Mouse (Mus musculus): ENCODE measurements around the gene Abcc1. TPM values are rescaled to one million over a fixed set of nuclear protein-coding genes. Genes with fewer than 3 reads are reported as not detected.

Abcc1 gene
- polyA plus RNA-seq, 1 experiment from 2014 or later: 3.3 TPM

- no peaks in the 10 kb centered on the region for H3K36me3 ChIP-seq (ENCODE audit: control insufficient read depth, insufficient read depth, low read length)
- no peaks in the 10 kb centered on the region for H3K4me1 ChIP-seq (ENCODE audit: control insufficient read depth in 2 of 2, insufficient read depth in 2 of 2, low read length in 2 of 2)
- no peak overlapping the region for H3K4me3 ChIP-seq (ENCODE audit: control insufficient read depth in 1 of 2, insufficient read depth in 1 of 2, low read depth in 1 of 2, low read length in 2 of 2)
- ATAC-seq (ENCODE audit: insufficient number of reproducible peaks, insufficient read depth, low FRiP score, low read depth): no peak
- H3K9ac ChIP-seq (ENCODE audit: low read length): no peak overlapping the region
- H3K4me2 ChIP-seq (ENCODE audit: low read length): no peak overlapping the region
- no peaks in the 10 kb centered on the region for H3K9me3 ChIP-seq (ENCODE audit: control insufficient read depth, low read length)
- WGBS: 90% methylated on average over 3 of the region's 3 CpGs
- H3K27ac ChIP-seq (replicated peaks in 1 of 2; ENCODE audit: control insufficient read depth in 1 of 2, insufficient read depth in 1 of 2, low read depth in 2 of 2, low read length in 2 of 2): no peak overlapping the region
- H3K27me3 ChIP-seq (ENCODE audit: control insufficient read depth, insufficient read depth, low read length): no peaks in the 10 kb centered on the region
These were observed 60.7 kb downstream of the Abcc1 start for GRCm38 (mm10) chr16:14422081-14422480.

GRCm38 (mm10) chr16:14429371-14429770, 68.0 kb downstream of the Abcc1 start:
- H3K4me1 ChIP-seq (ENCODE audit: control insufficient read depth in 2 of 2, insufficient read depth in 2 of 2, low read length in 2 of 2): no peaks in the 10 kb centered on the region
- H3K27ac ChIP-seq (replicated peaks in 1 of 2; ENCODE audit: control insufficient read depth in 1 of 2, insufficient read depth in 1 of 2, low read depth in 2 of 2, low read length in 2 of 2): no peak overlapping the region
- no peak overlapping the region for H3K4me2 ChIP-seq (ENCODE audit: low read length)
- ATAC-seq (ENCODE audit: insufficient number of reproducible peaks, insufficient read depth, low FRiP score, low read depth): no peak
- 84% methylated on average over 6 of the region's 6 CpGs for WGBS
- H3K9ac ChIP-seq (ENCODE audit: low read length): no peak overlapping the region
- no peaks in the 10 kb centered on the region for H3K27me3 ChIP-seq (ENCODE audit: control insufficient read depth, insufficient read depth, low read length)
- H3K36me3 ChIP-seq (ENCODE audit: control insufficient read depth, insufficient read depth, low read length): no peaks in the 10 kb centered on the region
- H3K4me3 ChIP-seq (ENCODE audit: control insufficient read depth in 1 of 2, insufficient read depth in 1 of 2, low read depth in 1 of 2, low read length in 2 of 2): no peak overlapping the region
- no peaks in the 10 kb centered on the region for H3K9me3 ChIP-seq (ENCODE audit: control insufficient read depth, low read length)

GRCm38 (mm10) chr16:14432996-14433395, 71.6 kb downstream of the Abcc1 start:
- no peaks in the 10 kb centered on the region for H3K36me3 ChIP-seq (ENCODE audit: control insufficient read depth, insufficient read depth, low read length)
- H3K9ac ChIP-seq (ENCODE audit: low read length): no peak overlapping the region
- no peak for ATAC-seq (ENCODE audit: insufficient number of reproducible peaks, insufficient read depth, low FRiP score, low read depth)
- no peaks in the 10 kb centered on the region for H3K9me3 ChIP-seq (ENCODE audit: control insufficient read depth, low read length)
- H3K27me3 ChIP-seq (ENCODE audit: control insufficient read depth, insufficient read depth, low read length): no peaks in the 10 kb centered on the region
- H3K4me3 ChIP-seq (ENCODE audit: control insufficient read depth in 1 of 2, insufficient read depth in 1 of 2, low read depth in 1 of 2, low read length in 2 of 2): no peak overlapping the region
- H3K4me1 ChIP-seq (ENCODE audit: control insufficient read depth in 2 of 2, insufficient read depth in 2 of 2, low read length in 2 of 2): no peaks in the 10 kb centered on the region
- WGBS: 93% methylated on average over 5 of the region's 5 CpGs
- H3K27ac ChIP-seq (replicated peaks in 1 of 2; ENCODE audit: control insufficient read depth in 1 of 2, insufficient read depth in 1 of 2, low read depth in 2 of 2, low read length in 2 of 2): no peak overlapping the region
- H3K4me2 ChIP-seq (ENCODE audit: low read length): no peak overlapping the region

GRCm38 (mm10) chr16:14435526-14435925, 74.2 kb downstream of the Abcc1 start:
- no peaks in the 10 kb centered on the region for H3K36me3 ChIP-seq (ENCODE audit: control insufficient read depth, insufficient read depth, low read length)
- ATAC-seq (ENCODE audit: insufficient number of reproducible peaks, insufficient read depth, low FRiP score, low read depth): no peak
- WGBS: 81% methylated on average over 1 of the region's 1 CpGs
- no peaks in the 10 kb centered on the region for H3K9me3 ChIP-seq (ENCODE audit: control insufficient read depth, low read length)
- no peak overlapping the region for H3K4me2 ChIP-seq (ENCODE audit: low read length)
- no peaks in the 10 kb centered on the region for H3K4me1 ChIP-seq (ENCODE audit: control insufficient read depth in 2 of 2, insufficient read depth in 2 of 2, low read length in 2 of 2)
- no peak overlapping the region for H3K27ac ChIP-seq (replicated peaks in 1 of 2; ENCODE audit: control insufficient read depth in 1 of 2, insufficient read depth in 1 of 2, low read depth in 2 of 2, low read length in 2 of 2)
- no peak overlapping the region for H3K4me3 ChIP-seq (ENCODE audit: control insufficient read depth in 1 of 2, insufficient read depth in 1 of 2, low read depth in 1 of 2, low read length in 2 of 2)
- H3K27me3 ChIP-seq (ENCODE audit: control insufficient read depth, insufficient read depth, low read length): no peaks in the 10 kb centered on the region
- no peak overlapping the region for H3K9ac ChIP-seq (ENCODE audit: low read length)

- ATAC-seq (ENCODE audit: insufficient number of reproducible peaks, insufficient read depth, low FRiP score, low read depth): no peak
- no peak overlapping the region for H3K4me3 ChIP-seq (ENCODE audit: control insufficient read depth in 1 of 2, insufficient read depth in 1 of 2, low read depth in 1 of 2, low read length in 2 of 2)
- H3K9me3 ChIP-seq (ENCODE audit: control insufficient read depth, low read length): no peaks in the 10 kb centered on the region
- H3K27ac ChIP-seq (replicated peaks in 1 of 2; ENCODE audit: control insufficient read depth in 1 of 2, insufficient read depth in 1 of 2, low read depth in 2 of 2, low read length in 2 of 2): no peak overlapping the region
- whole genome bisulfite sequencing: 86% methylated on average over 8 of the region's 8 CpGs
- no peaks in the 10 kb centered on the region for H3K36me3 ChIP-seq (ENCODE audit: control insufficient read depth, insufficient read depth, low read length)
- H3K4me2 ChIP-seq (ENCODE audit: low read length): no peak overlapping the region
- H3K9ac ChIP-seq (ENCODE audit: low read length): no peak overlapping the region
- no peaks in the 10 kb centered on the region for H3K4me1 ChIP-seq (ENCODE audit: control insufficient read depth in 2 of 2, insufficient read depth in 2 of 2, low read length in 2 of 2)
- H3K27me3 ChIP-seq (ENCODE audit: control insufficient read depth, insufficient read depth, low read length): no peaks in the 10 kb centered on the region
These were observed 76.2 kb downstream of the Abcc1 start for GRCm38 (mm10) chr16:14437446-14437982.

GRCm38 (mm10) chr16:14438561-14438960, 77.2 kb downstream of the Abcc1 start:
- H3K4me1 ChIP-seq (ENCODE audit: control insufficient read depth in 2 of 2, insufficient read depth in 2 of 2, low read length in 2 of 2): no peaks in the 10 kb centered on the region
- 62% methylated on average over 7 of the region's 7 CpGs for WGBS
- ATAC-seq (ENCODE audit: insufficient number of reproducible peaks, insufficient read depth, low FRiP score, low read depth): no peak

GRCm38 (mm10) chr16:14439081-14439480, 77.7 kb downstream of the Abcc1 start:
- no peak overlapping the region for H3K9ac ChIP-seq (ENCODE audit: low read length)
- H3K27ac ChIP-seq (replicated peaks in 1 of 2; ENCODE audit: control insufficient read depth in 1 of 2, insufficient read depth in 1 of 2, low read depth in 2 of 2, low read length in 2 of 2): no peak overlapping the region
- no peaks in the 10 kb centered on the region for H3K4me1 ChIP-seq (ENCODE audit: control insufficient read depth in 2 of 2, insufficient read depth in 2 of 2, low read length in 2 of 2)
- H3K4me3 ChIP-seq (ENCODE audit: control insufficient read depth in 1 of 2, insufficient read depth in 1 of 2, low read depth in 1 of 2, low read length in 2 of 2): no peak overlapping the region
- 86% methylated on average over 6 of the region's 6 CpGs for WGBS
- no peaks in the 10 kb centered on the region for H3K36me3 ChIP-seq (ENCODE audit: control insufficient read depth, insufficient read depth, low read length)
- no peak overlapping the region for H3K4me2 ChIP-seq (ENCODE audit: low read length)
- no peaks in the 10 kb centered on the region for H3K9me3 ChIP-seq (ENCODE audit: control insufficient read depth, low read length)
- no peak for ATAC-seq (ENCODE audit: insufficient number of reproducible peaks, insufficient read depth, low FRiP score, low read depth)
- H3K27me3 ChIP-seq (ENCODE audit: control insufficient read depth, insufficient read depth, low read length): no peaks in the 10 kb centered on the region

More at GRCm38 (mm10) chr16:14438561-14438960, 77.2 kb downstream of the Abcc1 start:
- H3K9ac ChIP-seq (ENCODE audit: low read length): no peak overlapping the region
- no peaks in the 10 kb centered on the region for H3K36me3 ChIP-seq (ENCODE audit: control insufficient read depth, insufficient read depth, low read length)
- H3K9me3 ChIP-seq (ENCODE audit: control insufficient read depth, low read length): no peaks in the 10 kb centered on the region
- H3K27ac ChIP-seq (replicated peaks in 1 of 2; ENCODE audit: control insufficient read depth in 1 of 2, insufficient read depth in 1 of 2, low read depth in 2 of 2, low read length in 2 of 2): no peak overlapping the region
- no peak overlapping the region for H3K4me3 ChIP-seq (ENCODE audit: control insufficient read depth in 1 of 2, insufficient read depth in 1 of 2, low read depth in 1 of 2, low read length in 2 of 2)
- H3K27me3 ChIP-seq (ENCODE audit: control insufficient read depth, insufficient read depth, low read length): no peaks in the 10 kb centered on the region
- H3K4me2 ChIP-seq (ENCODE audit: low read length): no peak overlapping the region

Measured in heart, embryonic 14.5 days (tissue).